Mouse (Mus musculus): ENCODE results near the gene Pmis2.

DNA sequence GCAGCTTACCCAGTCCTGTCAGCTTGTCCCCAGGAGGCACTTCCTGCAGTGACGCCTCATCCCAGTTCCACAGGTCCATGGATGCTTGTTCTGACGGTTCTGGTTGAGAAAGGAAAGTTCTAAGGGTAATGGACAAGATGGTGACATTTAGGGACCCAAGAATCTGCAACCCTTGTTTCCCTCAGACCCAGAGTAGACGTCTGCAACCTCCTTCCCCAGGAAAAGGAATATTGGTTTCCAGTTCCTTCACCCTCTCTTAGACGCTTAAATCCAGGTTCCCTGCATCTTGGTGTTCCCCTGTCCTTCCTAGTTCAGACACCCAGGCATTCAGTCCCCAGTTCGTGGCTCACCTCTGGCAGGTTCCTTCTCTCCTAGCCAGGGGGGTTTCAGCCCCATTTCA lies 35.7 kb downstream of the Pmis2 start, which contains the start of gene Etv2:
- TF ChIP-seq CTCF (IDR thresholded peaks at IDR 0.05; ENCODE audit: low read depth, low read length) (no peak), EP300 (IDR thresholded peaks at IDR 0.05; ENCODE audit: insufficient read depth, low read depth, low read length) (no peak)

Data from ES-Bruce4 (cell line).